Mouse (Mus musculus): ENCODE measurements at regions not wholly inside any gene's neighbourhood (a gene's known extent, or its start where the extent isn't known, plus 50 kb on each side); places are given as distances from the start of the nearest gene placed in this dataset.

DNA sequence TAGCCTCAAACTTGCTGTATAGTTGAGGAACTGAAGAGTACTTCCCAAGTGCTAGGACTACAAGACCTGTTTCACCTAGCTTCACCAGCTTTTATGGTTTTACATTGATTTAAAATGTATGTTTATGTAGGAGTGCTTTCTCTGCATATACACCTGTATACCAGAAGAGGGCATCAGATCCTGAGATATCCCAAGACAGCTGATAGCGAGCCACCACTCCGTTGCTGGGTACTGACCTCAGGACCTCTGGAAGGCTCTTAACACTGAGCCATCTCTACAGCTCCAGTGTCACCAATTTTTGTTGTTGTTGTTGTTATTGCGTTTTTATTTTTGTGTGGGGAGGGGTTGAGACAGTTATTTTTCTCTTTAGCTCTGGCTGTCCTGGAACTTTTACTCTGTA is 55.9 kb upstream of the Ddx3x start:
- in situ Hi-C loops (cut with MboI; ENCODE audit: low pct_unique_long_range_greater_than_20kb in 1 of 2, low sequenced_read_pairs in 2 of 2, unreplicated experiment in 1 of 2), result loop anchor here (5.0 to 25.0 kb wide), 6 partner anchors 237 to 663 kb away; partner anchors contain the start of genes Gpr82 (in 2 of the 2) and Nyx (in 1 of the 2)

GRCm38 (mm10) chrX:13226429-13226828 is 54.3 kb upstream of the Ddx3x start:
- in situ Hi-C loops (cut with MboI; ENCODE audit: low pct_unique_long_range_greater_than_20kb in 1 of 2, low sequenced_read_pairs in 2 of 2, unreplicated experiment in 1 of 2), result loop anchor here (5.0 to 25.0 kb wide), 3 partner anchors 236 to 436 kb away; partner anchors contain the start of genes Gpr82 (in 2 of the 2) and Nyx (in 1 of the 2)

DNA sequence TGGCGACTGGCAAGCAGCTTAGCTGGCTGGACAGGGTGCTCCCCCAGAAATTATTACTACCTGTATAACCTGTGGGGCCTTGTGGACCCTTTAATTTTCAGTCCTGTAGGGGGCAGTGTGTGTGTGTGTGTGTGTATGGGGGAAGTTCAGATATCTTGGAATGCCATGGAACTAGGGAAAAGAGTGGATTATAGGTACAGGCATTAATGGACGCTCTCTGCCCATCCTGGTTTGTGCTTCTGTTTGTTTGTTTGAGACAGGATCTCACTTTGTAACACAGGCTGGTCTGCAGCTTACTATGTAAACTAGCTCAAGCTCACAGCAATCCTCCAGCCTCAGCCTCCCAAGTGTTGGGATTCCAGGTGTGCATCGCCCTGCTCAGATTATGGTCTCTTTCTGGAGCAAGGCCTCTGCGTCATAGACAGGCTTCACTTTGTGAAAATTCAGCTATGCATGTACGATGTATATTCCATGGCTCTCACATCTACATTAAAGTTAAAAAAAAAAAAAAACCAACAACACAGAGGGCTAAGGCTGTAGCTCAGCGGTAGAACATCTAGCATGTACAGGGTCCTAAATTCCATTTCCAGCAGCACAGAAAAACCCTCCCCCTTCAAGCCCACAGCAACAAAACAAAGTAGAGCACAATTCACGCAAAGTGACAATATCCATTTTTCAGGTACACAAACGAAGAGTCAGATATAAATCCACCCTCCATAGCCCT is 50.7 kb upstream of the Ddx3x start:
- in situ Hi-C loops (cut with MboI; ENCODE audit: low pct_unique_long_range_greater_than_20kb in 1 of 2, low sequenced_read_pairs in 2 of 2, unreplicated experiment in 1 of 2), result loop anchor here (5.0 to 25.0 kb wide), 3 partner anchors 232 to 432 kb away; partner anchors contain the start of genes Gpr82 (in 2 of the 2) and Nyx (in 1 of the 2)

DNA sequence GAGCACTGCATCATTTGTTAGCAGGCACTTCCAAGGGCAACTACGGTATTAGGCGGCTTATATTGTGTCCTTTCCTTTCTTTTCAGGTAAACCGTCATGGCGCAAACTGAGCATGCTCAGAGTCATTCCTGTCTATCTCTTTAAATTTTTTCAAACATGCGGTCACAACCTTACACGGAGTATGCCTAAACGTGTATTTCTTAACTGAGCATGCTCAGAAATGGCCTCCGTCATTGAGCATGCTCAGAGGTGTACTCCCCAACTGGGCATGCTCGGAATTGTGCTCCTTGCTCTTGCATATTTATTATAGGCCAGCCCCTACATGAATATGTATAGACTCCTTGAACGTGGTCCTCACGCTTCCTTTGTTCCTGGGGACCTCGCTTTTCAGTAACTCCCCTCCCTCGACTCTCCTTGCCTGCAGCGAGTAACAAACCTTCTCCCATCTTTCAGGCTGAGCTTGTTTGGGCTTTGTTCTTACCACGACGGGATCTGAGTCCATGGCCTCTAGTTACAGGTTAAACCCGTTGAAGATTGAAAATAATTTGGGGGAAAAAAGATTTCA is 50.1 kb upstream of the Ddx3x start:
- in situ Hi-C loops (cut with MboI; ENCODE audit: low pct_unique_long_range_greater_than_20kb in 1 of 2, low sequenced_read_pairs in 2 of 2, unreplicated experiment in 1 of 2), result loop anchor here (25.0 kb wide), 2 partner anchors 232 to 432 kb away; partner anchors contain the start of genes Gpr82 (in 2 of the 2) and Nyx (in 1 of the 2)

Measured in mouse embryonic stem cell (cell line).